Mouse (Mus musculus): ENCODE measurements around the gene Srpk3.
A peak's percentile ranks its signal among the peaks of the same experiment; 100 is the strongest.

Gene Srpk3

DNA sequence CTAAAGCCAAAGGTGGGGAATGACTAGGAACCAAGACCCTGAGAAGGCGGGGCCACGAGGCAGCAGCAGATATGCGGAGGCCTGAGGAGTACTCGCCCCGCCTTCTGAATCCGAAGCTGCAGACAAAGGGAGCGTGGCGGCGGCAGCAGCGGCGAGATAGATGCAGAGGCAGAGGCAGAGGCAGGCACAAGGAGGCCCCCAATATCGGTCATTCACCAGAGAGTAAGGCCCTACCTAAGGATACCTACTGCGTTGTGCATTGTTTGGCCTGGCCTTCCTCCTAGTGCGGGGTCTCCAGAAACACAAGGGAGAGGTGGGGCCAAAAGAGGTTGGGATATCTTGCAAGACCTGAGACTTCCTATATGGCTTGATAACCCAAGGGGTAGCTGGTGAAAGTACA lies 40.9 kb downstream of the Srpk3 start:
- DNase-seq = no peak

DNA sequence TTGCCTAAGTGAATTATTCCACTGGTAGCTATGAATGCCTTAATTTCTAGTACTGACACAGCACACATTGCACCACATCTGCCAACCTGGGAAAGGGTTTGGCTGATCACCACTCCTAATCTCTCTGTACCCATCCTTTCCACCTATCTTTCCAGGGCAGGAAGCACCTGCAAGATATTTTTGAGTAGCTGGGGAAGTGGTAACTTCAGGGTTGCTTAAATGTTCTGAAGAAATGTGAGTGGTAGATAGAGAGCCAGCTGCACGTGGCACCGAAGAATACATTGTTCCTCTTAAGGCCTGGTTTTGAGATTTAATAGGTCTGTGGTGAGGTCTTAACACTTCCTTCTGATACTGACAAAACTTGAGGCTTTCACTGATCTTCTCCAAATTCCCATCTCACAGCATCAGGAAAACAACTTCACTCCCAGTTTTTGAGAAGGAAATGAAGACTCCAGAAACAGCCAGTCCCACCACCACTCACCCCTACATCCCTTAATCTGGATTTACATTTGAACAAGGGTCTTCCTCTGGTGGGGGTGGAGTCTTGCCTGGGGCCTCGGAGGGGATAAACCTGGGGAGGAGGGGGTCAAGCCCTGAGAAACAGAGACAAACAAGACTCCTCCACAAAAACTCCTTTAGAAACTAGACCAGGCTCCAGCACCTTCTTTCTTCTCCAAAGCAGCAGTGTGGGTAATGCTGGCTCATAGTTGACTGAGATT lies 42.5 kb downstream of the Srpk3 start:
- DNase-seq = no peak

DNA sequence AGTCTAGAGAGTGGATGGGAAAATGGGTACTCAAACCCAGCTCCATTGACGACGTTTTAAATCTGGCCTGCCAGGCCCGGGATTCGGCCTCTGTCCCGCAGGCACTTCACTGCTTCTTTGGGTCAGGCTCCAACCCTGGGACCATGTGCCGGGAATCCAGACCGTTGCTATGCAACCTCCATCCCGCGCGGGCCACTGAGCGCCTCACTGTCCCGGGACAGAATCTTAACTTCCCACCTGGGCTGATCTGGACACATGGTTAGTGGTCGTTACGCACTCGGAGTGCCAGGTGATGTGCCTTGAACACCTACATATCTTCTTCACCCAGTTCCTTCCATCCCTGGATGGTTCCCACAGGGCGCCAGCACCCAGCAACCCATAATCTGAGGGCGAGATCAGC lies 49.5 kb downstream of the Srpk3 start:
- no peak for DNase-seq

DNA sequence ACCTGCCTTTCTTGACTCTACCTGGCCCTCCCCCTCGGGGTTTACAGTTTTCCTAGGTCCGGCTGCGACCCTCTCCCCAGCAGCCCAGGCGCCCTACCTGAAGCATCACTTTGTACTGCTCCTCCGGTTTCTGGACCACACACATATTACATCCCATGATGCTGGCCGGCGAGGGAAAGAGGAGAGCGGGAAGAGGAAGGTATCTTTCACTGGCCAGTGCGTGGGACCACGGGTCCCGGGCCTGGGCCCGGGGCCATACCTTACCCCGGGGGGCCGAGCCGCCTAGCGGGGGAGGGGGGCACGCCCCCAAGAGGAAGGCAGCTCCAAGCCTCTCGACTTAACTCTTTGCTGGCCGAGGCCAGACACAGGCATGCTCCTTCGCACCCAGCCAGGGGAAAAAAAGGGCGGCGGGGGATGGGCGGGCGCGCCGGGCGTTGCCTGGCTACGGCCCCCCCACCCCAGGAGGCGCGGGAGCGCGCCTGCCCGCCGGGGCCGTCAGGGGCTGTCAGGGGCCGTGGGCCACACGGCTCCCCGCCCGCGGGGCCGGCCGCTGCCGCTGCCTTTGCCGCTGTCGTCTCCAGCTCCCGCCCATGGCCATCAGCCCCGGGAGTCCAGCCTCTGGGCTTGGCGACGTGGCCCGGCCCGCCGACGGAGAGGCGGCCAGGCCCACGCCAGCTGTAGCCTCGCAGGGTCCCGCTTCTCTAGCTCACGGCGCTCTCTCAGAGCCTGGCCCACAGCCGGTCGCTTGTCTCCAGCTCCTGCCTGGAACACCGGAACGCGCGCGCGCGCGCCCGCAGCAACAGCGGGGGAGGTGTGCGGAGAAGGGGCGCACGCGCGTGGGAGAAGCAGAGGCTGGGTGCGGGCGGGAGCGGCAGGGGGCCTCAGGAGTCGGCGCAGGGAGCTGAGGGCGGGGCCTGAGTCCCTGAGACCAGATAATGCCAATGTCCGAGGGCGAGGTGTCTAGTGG lies 50.3 kb downstream of the Srpk3 start, which contains the start of gene Pdzd4:
Pdzd4 (minus strand) TSS at position 785 of the 967 bp plus-strand sequence.
- DNase-seq = peak; percentile 25 to 41

Data from lung, adult 18-20 months (tissue).